Mouse (Mus musculus) heart, adult 2 months (tissue): ENCODE results near the gene Mettl8. TPM values are rescaled to one million over a fixed set of nuclear protein-coding genes. Genes with fewer than 3 reads are reported as not detected.

Experiments used
- DNase-seq, 2 experiments: peaks; one replicate each; pipeline ENCODE4 v3.0.0; 2021
- H3K27ac ChIP-seq: fragments of 200-600 bp; 2 replicates; pipeline ENCODE4 v1.8.1; 2022
- H3K27me3 ChIP-seq: fragments of 200-500 bp; 2 replicates; pipeline ENCODE4 v1.6.1; 2012; ENCODE audit warnings: mild to moderate bottlenecking, low read length, inconsistent platforms, mixed read lengths; ENCODE audit not compliant: control insufficient read depth, insufficient read depth
- H3K36me3 ChIP-seq: fragments of 200-500 bp; 2 replicates; pipeline ENCODE4 v1.6.1; 2012; ENCODE audit warnings: low read length, inconsistent platforms; ENCODE audit not compliant: control insufficient read depth, insufficient read depth
- H3K4me1 ChIP-seq: fragments of 200-500 bp; 2 replicates; pipeline ENCODE4 v1.6.1; 2011; ENCODE audit warnings: low read length; ENCODE audit not compliant: control insufficient read depth, insufficient read depth
- H3K4me3 ChIP-seq: fragments of 200-600 bp; 2 replicates; pipeline ENCODE4 v1.8.1; 2022
- H3K79me2 ChIP-seq: fragments of 200-500 bp; replicated peaks from 2 replicates; pipeline ENCODE4 v1.6.1; 2012; ENCODE audit warnings: mild to moderate bottlenecking, inconsistent platforms, low read length, moderate library complexity, mixed read lengths; ENCODE audit not compliant: control insufficient read depth, insufficient read depth
- H3K9ac ChIP-seq: fragments of 200-500 bp; 2 replicates; pipeline ENCODE4 v1.6.1; 2012; ENCODE audit warnings: low read depth, mild to moderate bottlenecking, control low read depth, inconsistent platforms, low read length, mixed read lengths
- CTCF ChIP-seq: fragments of 200-600 bp; IDR thresholded peaks from 2 replicates; pipeline ENCODE4 v1.8.1; 2022; ENCODE audit warnings: antibody characterized with exemption, mild to moderate bottlenecking, moderate library complexity
- EP300 ChIP-seq: fragments of 200-500 bp; IDR thresholded peaks from 2 replicates; pipeline ENCODE4 v1.6.1; 2011; ENCODE audit warnings: low read depth, low read length, control low read depth; ENCODE audit not compliant: insufficient read depth
- POLR2A ChIP-seq: fragments of 200-500 bp; IDR thresholded peaks from 2 replicates; pipeline ENCODE4 v1.6.1; 2011; ENCODE audit warnings: mild to moderate bottlenecking, low read depth, low read length, control low read depth; ENCODE audit not compliant: insufficient read depth
- WGBS: fragments of 180-500 bp; shearing (Covaris S2); methylation state at CpG from one replicate; pipeline ENCODE4 v1.1.7; 2018; 5-methylcytosine and 5-hydroxymethylcytosine counted together
- intact Hi-C: fragments of 180-260 bp; cut with DNase I; formaldehyde crosslinking; loops from one replicate; pipeline ENCODE4 v1.15.1; 2025
- polyA plus RNA-seq: library from polyadenylated mRNA; depleted of rRNA; stranded (reverse); fragments of >200 nt; gene quantifications from 2 replicates; pipeline ENCODE4 v1.2.3, GENCODE M21; 2012; rRNA removed
- total RNA-seq, 2 experiments: library from RNA; stranded (reverse); gene quantifications; 2 replicates each; pipeline ENCODE4 v1.2.3; 2021

Gene Mettl8
- total and polyA plus RNA-seq, 3 experiments, result 3.2 to 4.6 (median 4.3) TPM

- Histone ChIP-seq H3K4me1 (peaks cover 2% of the 10 kb centered on the region; the same call in 1 of the 2 replicates), H3K36me3 (no peaks in the 10 kb centered on the region), H3K79me2 (no peaks in the 10 kb centered on the region), H3K27me3 (no peaks in the 10 kb centered on the region), H3K4me3 (no peak overlapping the region), H3K27ac (no peak overlapping the region), H3K9ac (no peak overlapping the region)
- 100% methylated on average over 1 of the region's 1 CpGs for WGBS
- no peak for TF ChIP-seq POLR2A
- no peak for TF ChIP-seq CTCF
- TF ChIP-seq EP300, result no peak
- intact Hi-C loops, result no loop called here
- no peak for DNase-seq
Observed at GRCm38 (mm10) chr2:70924049-70924448, 131.3 kb downstream of the Mettl8 start.

DNA sequence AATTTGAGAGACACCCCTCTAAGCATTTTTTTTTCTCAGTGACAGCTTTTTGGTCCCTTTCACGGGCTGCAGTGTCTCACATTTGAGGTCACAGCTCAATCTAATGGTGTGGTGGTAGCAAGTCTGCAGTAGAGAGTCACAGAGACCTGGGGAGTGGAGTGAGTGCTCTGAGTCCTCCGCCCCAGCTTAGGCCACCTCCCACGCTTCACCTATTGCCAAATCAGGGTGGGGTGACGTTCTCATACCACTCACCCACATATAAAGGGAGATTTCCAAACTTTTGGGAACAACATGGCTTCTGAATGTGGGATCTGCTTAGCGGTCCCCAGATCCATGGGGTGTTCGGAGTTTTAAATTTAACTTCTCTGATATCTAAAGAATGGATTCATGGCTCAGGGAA lies 132.6 kb downstream of the Mettl8 start:
- intact Hi-C loops, result no loop called here
- Histone ChIP-seq H3K36me3 (no peaks in the 10 kb centered on the region), H3K4me1 (peaks cover 2% of the 10 kb centered on the region; the same call in 1 of the 2 replicates), H3K27ac (no peak overlapping the region), H3K4me3 (no peak overlapping the region), H3K79me2 (no peaks in the 10 kb centered on the region), H3K27me3 (no peaks in the 10 kb centered on the region), H3K9ac (no peak overlapping the region)
- TF ChIP-seq EP300 (no peak), POLR2A (no peak), CTCF (no peak)
- no peak for DNase-seq
- 66% methylated on average over 6 of the region's 6 CpGs for WGBS

- intact Hi-C loops, result no loop called here
Observed at GRCm38 (mm10) chr2:70920937-70921596, 134.3 kb downstream of the Mettl8 start.

GRCm38 (mm10) chr2:70919913-70920522 lies 135.4 kb downstream of the Mettl8 start:
- no peak overlapping the region for H3K27ac ChIP-seq
- H3K36me3 ChIP-seq, result no peaks in the 10 kb centered on the region
- H3K9ac ChIP-seq, result no peak overlapping the region
- H3K27me3 ChIP-seq, result no peaks in the 10 kb centered on the region
- DNase-seq, result no peak
- 81% methylated on average over 2 of the region's 2 CpGs for WGBS
- H3K4me3 ChIP-seq, result no peak overlapping the region
- intact Hi-C loops, result no loop called here
- TF ChIP-seq EP300, result no peak
- no peak for TF ChIP-seq POLR2A
- no peak for TF ChIP-seq CTCF
- no peaks in the 10 kb centered on the region for H3K79me2 ChIP-seq
- peaks cover 2% of the 10 kb centered on the region; the same call in 1 of the 2 replicates for H3K4me1 ChIP-seq

More at GRCm38 (mm10) chr2:70920937-70921596, 134.3 kb downstream of the Mettl8 start:
- H3K79me2 ChIP-seq, result no peaks in the 10 kb centered on the region
- no peaks in the 10 kb centered on the region for H3K36me3 ChIP-seq
- peaks cover 2% of the 10 kb centered on the region; the same call in 1 of the 2 replicates for H3K4me1 ChIP-seq
- DNase-seq, result no peak
- no peak overlapping the region for H3K9ac ChIP-seq
- no peak overlapping the region for H3K4me3 ChIP-seq
- 48% methylated on average over 8 of the region's 8 CpGs for WGBS
- no peak for TF ChIP-seq POLR2A
- TF ChIP-seq EP300, result no peak
- no peak for TF ChIP-seq CTCF
- H3K27me3 ChIP-seq, result no peaks in the 10 kb centered on the region
- no peak overlapping the region for H3K27ac ChIP-seq

- Histone ChIP-seq H3K27ac (no peak overlapping the region), H3K4me3 (no peak overlapping the region), H3K36me3 (no peaks in the 10 kb centered on the region), H3K9ac (no peak overlapping the region), H3K79me2 (no peaks in the 10 kb centered on the region), H3K27me3 (no peaks in the 10 kb centered on the region), H3K4me1 (peaks cover 2% of the 10 kb centered on the region; the same call in 1 of the 2 replicates)
- TF ChIP-seq EP300, result no peak
- no peak for DNase-seq
- intact Hi-C loops, result no loop called here
- 86% methylated on average over 2 of the region's 2 CpGs for WGBS
Observed at GRCm38 (mm10) chr2:70918516-70918915, 136.9 kb downstream of the Mettl8 start.

Other genes with a start within 250 kb of the Mettl8 start
- 10 to 100 TPM; 26.0 to 31.3 TPM for gene Tlk1, start 229.9 kb downstream of the Mettl8 start, total RNA-seq
- gene Tlk1, start 229.9 kb downstream of the Mettl8 start, polyA plus RNA-seq, result 6.9 and 15.4 TPM in 2 replicates
- 1 to 10 TPM; 4.8 to 5.5 TPM for gene Dcaf17, start 255 bp downstream of the Mettl8 start, total RNA-seq
- 3.3 and 3.8 TPM in 2 replicates for gene Dcaf17, start 255 bp downstream of the Mettl8 start, polyA plus RNA-seq
- 1 to 10 TPM; 1.7 to 1.9 TPM for gene Cybrd1, start 62.3 kb upstream of the Mettl8 start, total RNA-seq
- 1.5 and 2.6 TPM in 2 replicates for gene Cybrd1, start 62.3 kb upstream of the Mettl8 start, polyA plus RNA-seq
- gene Dync1i2, start 156.1 kb upstream of the Mettl8 start, total RNA-seq, result 10 to 100 TPM; 56.2 to 58.7 TPM
- gene Dync1i2, start 156.1 kb upstream of the Mettl8 start, polyA plus RNA-seq, result 19.9 and 35.8 TPM in 2 replicates